ENCODE assay signal across 10 mouse cellular contexts in the genomic region with DNA sequence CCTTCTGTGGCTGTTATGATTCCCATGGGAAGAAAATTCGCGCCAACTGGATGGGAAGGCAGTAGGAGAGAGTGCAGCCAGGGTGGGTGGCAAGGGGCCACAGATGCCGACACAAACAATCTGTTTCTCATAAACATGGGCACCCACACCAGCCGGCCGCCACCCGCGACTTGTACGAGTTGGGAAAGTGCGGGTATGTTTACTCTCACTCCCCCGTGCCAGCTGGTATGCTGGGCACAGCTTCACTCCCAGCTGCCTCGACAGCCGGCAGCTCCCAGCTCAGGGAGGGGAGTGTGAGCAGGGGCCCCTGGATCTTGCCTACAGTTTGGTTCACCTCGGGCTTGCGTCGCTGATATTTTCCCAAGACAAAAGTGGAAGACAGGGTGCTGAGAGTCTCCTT. TPM values are rescaled to one million over a fixed set of nuclear protein-coding genes. Genes with fewer than 3 reads are reported as not detected.
A peak's percentile ranks its signal among the peaks of the same experiment; 100 is the strongest.
DNase-seq lines count a peak whose midpoint lies in the region; ATAC-seq and TF ChIP-seq lines count a peak whose summit lies in the region.
"Had no signal": no experiment of that assay in that cellular context is flagged by ENCODE, and none has a peak within 500 bp of the region (broad histone marks: within the 10 kb centered on the region; RNA-seq: fewer than 3 reads in every experiment).

No protein-coding gene starts in this region.

- no peak for TF ChIP-seq POLR2A in thymus, adult 2 months (IDR thresholded peaks at IDR 0.05; ENCODE audit: control insufficient read depth, extremely low read depth, insufficient read depth, low read length, poor library complexity)

- intact Hi-C loops in left cerebral cortex, postnatal 36 days (cut with DNase I) = no loop called here
- intact Hi-C loops in heart, postnatal 25 days (cut with DNase I) = no loop called here

- H3K9me3 ChIP-seq in forebrain, embryonic 15.5 days = no peaks in the 10 kb centered on the region
- H3K9me3 ChIP-seq in forebrain, embryonic 10.5 days = no peaks in the 10 kb centered on the region
- H3K9me3 ChIP-seq in forebrain, embryonic 16.5 days (ENCODE audit: control insufficient read depth, low read length) = no peaks in the 10 kb centered on the region

- DNase-seq in forebrain, embryonic 10.5 days (ENCODE audit: extremely low spot score, low spot score) = no peak
- peak; percentile 82 to 92 for DNase-seq in layer of hippocampus, adult 18-20 months (ENCODE audit: low spot score in 2 of 2)
- DNase-seq in left cerebral cortex, postnatal 36 days (ENCODE audit: low spot score in 2 of 2) = peak; percentile 76 to 88
- no peak for DNase-seq in thymus, adult 2 months
- no peak for DNase-seq in heart, postnatal 25 days (ENCODE audit: low spot score)
- DNase-seq in urinary bladder, postnatal 25 days (ENCODE audit: low spot score) = no peak
- DNase-seq: cerebellum, adult 9-10 months; lung, postnatal 10 days had no signal

- no peak overlapping the region for H3K4me2 ChIP-seq in forebrain, embryonic 15.5 days (replicated peaks)
- H3K4me2 ChIP-seq in forebrain, embryonic 16.5 days (ENCODE audit: low read length) = no peak overlapping the region

- H3K9ac ChIP-seq in forebrain, embryonic 15.5 days (replicated peaks) = no peak overlapping the region
- H3K9ac ChIP-seq in forebrain, embryonic 16.5 days (replicated peaks; ENCODE audit: low read depth, low read length) = no peak overlapping the region

- TF ChIP-seq CTCF in thymus, adult 2 months (IDR thresholded peaks at IDR 0.05; ENCODE audit: borderline replicate concordance, control insufficient read depth, extremely low read depth, insufficient read depth, low read length, poor library complexity) = no peak

- WGBS in forebrain, embryonic 15.5 days = 45% methylated on average over 15 of the region's 15 CpGs
- 79% methylated on average over 15 of the region's 15 CpGs for WGBS in forebrain, embryonic 10.5 days
- WGBS in forebrain, embryonic 16.5 days = 37% methylated on average over 15 of the region's 15 CpGs
- 79% methylated on average over 15 of the region's 15 CpGs for WGBS in thymus, adult 2 months

- peak; percentile 87 for ATAC-seq in forebrain, embryonic 15.5 days (replicated peaks)
- peak; percentile 90 for ATAC-seq in forebrain, embryonic 16.5 days

- H3K27ac ChIP-seq in forebrain, embryonic 15.5 days (replicated peaks) = no peak overlapping the region
- H3K27ac ChIP-seq in forebrain, embryonic 10.5 days = no peak overlapping the region
- H3K27ac ChIP-seq in forebrain, embryonic 16.5 days (ENCODE audit: low read length) = no peak overlapping the region
- H3K27ac ChIP-seq in thymus, adult 2 months (ENCODE audit: control insufficient read depth, insufficient read depth, low read length) = no peak overlapping the region

- peaks cover 14% of the 10 kb centered on the region; the same call in 1 of the 2 replicates for H3K27me3 ChIP-seq in forebrain, embryonic 15.5 days
- H3K27me3 ChIP-seq in forebrain, embryonic 10.5 days (ENCODE audit: poor library complexity, severe bottlenecking) = 0 out of 2 replicates have a peak, but pooled peaks cover 12% of the 10 kb centered on the region
- H3K27me3 ChIP-seq in forebrain, embryonic 16.5 days (replicated peaks; ENCODE audit: control insufficient read depth, insufficient read depth, low read length) = peaks cover 26% of the 10 kb centered on the region
- no peaks in the 10 kb centered on the region for H3K27me3 ChIP-seq in thymus, adult 2 months (ENCODE audit: control insufficient read depth, insufficient read depth, low read length)

- peaks cover 20% of the 10 kb centered on the region for H3K4me1 ChIP-seq in forebrain, embryonic 15.5 days
- peaks cover 21% of the 10 kb centered on the region for H3K4me1 ChIP-seq in forebrain, embryonic 10.5 days
- peaks cover 13% of the 10 kb centered on the region for H3K4me1 ChIP-seq in forebrain, embryonic 16.5 days (replicated peaks; ENCODE audit: control insufficient read depth, insufficient read depth, low read length)
- H3K4me1 ChIP-seq in thymus, adult 2 months (replicated peaks; ENCODE audit: control insufficient read depth, insufficient read depth, low read length) = no peaks in the 10 kb centered on the region

- H3K36me3 ChIP-seq in forebrain, embryonic 15.5 days = no peaks in the 10 kb centered on the region
- no peaks in the 10 kb centered on the region for H3K36me3 ChIP-seq in forebrain, embryonic 10.5 days (replicated peaks)
- H3K36me3 ChIP-seq in forebrain, embryonic 16.5 days (ENCODE audit: control insufficient read depth, insufficient read depth) = no peaks in the 10 kb centered on the region
- H3K36me3 ChIP-seq in thymus, adult 2 months (ENCODE audit: control insufficient read depth, insufficient read depth, low read length) = no peaks in the 10 kb centered on the region

- H3K4me3 ChIP-seq in forebrain, embryonic 15.5 days = no peak overlapping the region
- H3K4me3 ChIP-seq in forebrain, embryonic 10.5 days = no peak overlapping the region
- H3K4me3 ChIP-seq in forebrain, embryonic 16.5 days (replicated peaks; ENCODE audit: low read length) = no peak overlapping the region
- no peak overlapping the region for H3K4me3 ChIP-seq in thymus, adult 2 months (ENCODE audit: control insufficient read depth, insufficient read depth, low read length)

RNA-seq across cellular contexts. Expression of a gene that starts 57.3 kb away (rescaled TPM):
- polyA plus RNA-seq in forebrain, embryonic 15.5 days (2015; fragmentation: Nextera tagmentation; extraction: Ambion mirVana) = 3.9 and 4.2 TPM in 2 replicates
- 1.0 and 1.2 TPM in 2 replicates for polyA plus RNA-seq in forebrain, embryonic 10.5 days (2016; fragmentation: Nextera tagmentation; extraction: Ambion mirVana)
- 3.6 and 5.8 TPM in 2 replicates for polyA plus RNA-seq in forebrain, embryonic 16.5 days (2015; fragmentation: Nextera tagmentation; extraction: Ambion mirVana)
- 10 to 100 TPM; 15.1 to 17.7 TPM for total RNA-seq in layer of hippocampus, adult 18-20 months (2021)
- 10 to 100 TPM; 23.0 to 38.4 TPM for total RNA-seq in left cerebral cortex, postnatal 36 days (2021)
- 7.7 and 8.9 TPM in 2 replicates for polyA plus RNA-seq in thymus, adult 2 months (2012; rRNA removed)
- 10 to 100 TPM; 12.3 to 13.4 TPM for total RNA-seq in heart, postnatal 25 days (2021)

Comparison
In these comparisons a context has a peak if more than half of its experiments do, and no peak if none do; other contexts are left out.
1. DNase-seq: peak in layer of hippocampus, adult 18-20 months (2 of 2) and left cerebral cortex, postnatal 36 days (2 of 2); none in forebrain, embryonic 10.5 days (single experiment), thymus, adult 2 months (single experiment), heart, postnatal 25 days (single experiment) and urinary bladder, postnatal 25 days (single experiment).